Mouse (Mus musculus) limb, embryonic 15.5 days (tissue): ENCODE results near the gene Atp6v1b1. TPM values are rescaled to one million over a fixed set of nuclear protein-coding genes. Genes with fewer than 3 reads are reported as not detected.

Source experiments
- ATAC-seq: fragments of 200-750 bp; cut with Nextera tagmentation; 2 replicates; pipeline ENCODE4 v1.8.0; 2017; ENCODE audit warnings: low read depth, moderate TSS enrichment; ENCODE audit not compliant: insufficient number of reproducible peaks, low FRiP score, low TSS enrichment
- H3K27ac ChIP-seq: fragments of 300-500 bp; sonication (generic); 2 replicates; pipeline ENCODE4 v1.5.1; 2015; ENCODE audit warnings: moderate library complexity, mild to moderate bottlenecking, inconsistent platforms
- H3K27me3 ChIP-seq: fragments of 300-500 bp; sonication (generic); 2 replicates; pipeline ENCODE4 v1.6.1; 2015; ENCODE audit warnings: inconsistent platforms
- H3K36me3 ChIP-seq: fragments of 300-500 bp; sonication (generic); 2 replicates; pipeline ENCODE4 v1.6.1; 2015; ENCODE audit warnings: inconsistent platforms
- H3K4me1 ChIP-seq: fragments of 300-500 bp; sonication (generic); 2 replicates; pipeline ENCODE4 v1.6.1; 2015; ENCODE audit warnings: inconsistent platforms
- H3K4me2 ChIP-seq: fragments of 300-500 bp; sonication (generic); 2 replicates; pipeline ENCODE4 v1.6.1; 2015; ENCODE audit warnings: mild to moderate bottlenecking, inconsistent platforms
- H3K4me3 ChIP-seq: fragments of 300-500 bp; sonication (generic); 2 replicates; pipeline ENCODE4 v1.5.1; 2015; ENCODE audit warnings: mild to moderate bottlenecking, inconsistent platforms
- H3K9ac ChIP-seq: fragments of 300-500 bp; sonication (generic); 2 replicates; pipeline ENCODE4 v1.6.1; 2015; ENCODE audit warnings: inconsistent platforms
- H3K9me3 ChIP-seq: fragments of 300-500 bp; sonication (generic); 2 replicates; pipeline ENCODE4 v1.6.1; 2016; ENCODE audit warnings: inconsistent platforms
- whole genome bisulfite sequencing: fragments of 180-500 bp; shearing (Covaris S2); methylation state at CpG from one replicate; pipeline ENCODE4 v1.1.7; 2015; 5-methylcytosine and 5-hydroxymethylcytosine counted together
- polyA plus RNA-seq: library from polyadenylated mRNA; unstranded; fragments of >200 nt; fragmentation: Nextera tagmentation; extraction: Ambion mirVana; gene quantifications from 2 replicates; pipeline ENCODE4 v1.2.1, GENCODE M21; 2015

Atp6v1b1 gene
- polyA plus RNA-seq, 1 experiment from 2014 or later = not detected

GRCm38 (mm10) chr6:83756051-83756450, 13.3 kb downstream of the Atp6v1b1 start:
- H3K27me3 ChIP-seq = peaks cover 62% of the 10 kb centered on the region
- no peak for ATAC-seq
- no peaks in the 10 kb centered on the region for H3K9me3 ChIP-seq
- no peak overlapping the region for H3K9ac ChIP-seq
- 71% methylated on average over 9 of the region's 9 CpGs for WGBS
- H3K27ac ChIP-seq = no peak overlapping the region
- no peak overlapping the region for H3K4me2 ChIP-seq
- no peak overlapping the region for H3K4me3 ChIP-seq
- H3K36me3 ChIP-seq = no peaks in the 10 kb centered on the region
- H3K4me1 ChIP-seq = peaks cover 7% of the 10 kb centered on the region; the same call in 1 of the 2 replicates

- no peak for ATAC-seq
- H3K9ac ChIP-seq = 0 out of 2 replicates have a peak within 1 kb of the TSS, but pooled peaks have one; percentile 7
These were observed 19.6 kb downstream of the Atp6v1b1 start, which contains the start of gene Ankrd53 for GRCm38 (mm10) chr6:83762344-83762743. Ankrd53 (plus strand) TSS chr6:83762644.

GRCm38 (mm10) chr6:83762880-83763431, 20.2 kb downstream of the Atp6v1b1 start:
- Histone ChIP-seq H3K27ac (no peak overlapping the region), H3K4me3 (peak overlapping the region; percentile 30), H3K4me1 (peaks cover 14% of the 10 kb centered on the region), H3K36me3 (peaks cover 4% of the 10 kb centered on the region; the same call in 1 of the 2 replicates), H3K4me2 (peak overlapping the region; percentile 64), H3K9ac (0 out of 2 replicates have a peak overlapping the region, but pooled peaks have one; percentile 7), H3K27me3 (peaks cover 58% of the 10 kb centered on the region), H3K9me3 (no peaks in the 10 kb centered on the region)
- ATAC-seq = no peak
- 2% methylated on average over 35 of the region's 35 CpGs for WGBS

More at GRCm38 (mm10) chr6:83762344-83762743, 19.6 kb downstream of the Atp6v1b1 start, which contains the start of gene Ankrd53:
- peaks cover 4% of the 10 kb centered on the region; the same call in 1 of the 2 replicates for H3K36me3 ChIP-seq
- H3K9me3 ChIP-seq = no peaks in the 10 kb centered on the region
- peak within 1 kb of the TSS; percentile 30 for H3K4me3 ChIP-seq
- WGBS = 25% methylated on average over 6 of the region's 6 CpGs
- H3K27ac ChIP-seq = no peak within 1 kb of the TSS
- H3K4me1 ChIP-seq = peaks cover 15% of the 10 kb centered on the region
- H3K27me3 ChIP-seq = peaks cover 64% of the 10 kb centered on the region
- peak within 1 kb of the TSS; percentile 64 for H3K4me2 ChIP-seq

GRCm38 (mm10) chr6:83766982-83767381, 24.2 kb downstream of the Atp6v1b1 start:
- no peak for ATAC-seq
- Histone ChIP-seq H3K36me3 (peaks cover 43% of the 10 kb centered on the region), H3K4me1 (peaks cover 9% of the 10 kb centered on the region), H3K9me3 (no peaks in the 10 kb centered on the region), H3K27ac (no peak overlapping the region), H3K4me2 (no peak overlapping the region), H3K4me3 (no peak overlapping the region), H3K9ac (no peak overlapping the region), H3K27me3 (peaks cover 25% of the 10 kb centered on the region)
- 89% methylated on average over 3 of the region's 3 CpGs for WGBS

GRCm38 (mm10) chr6:83768485-83768884, 25.7 kb downstream of the Atp6v1b1 start:
- H3K9ac ChIP-seq = no peak overlapping the region
- H3K4me1 ChIP-seq = peaks cover 1% of the 10 kb centered on the region; the same call in 1 of the 2 replicates
- H3K27me3 ChIP-seq = peaks cover 10% of the 10 kb centered on the region
- peaks cover 52% of the 10 kb centered on the region for H3K36me3 ChIP-seq
- H3K27ac ChIP-seq = no peak overlapping the region
- no peak for ATAC-seq
- H3K4me2 ChIP-seq = no peak overlapping the region
- H3K4me3 ChIP-seq = no peak overlapping the region
- H3K9me3 ChIP-seq = no peaks in the 10 kb centered on the region
- 83% methylated on average over 5 of the region's 5 CpGs for WGBS

GRCm38 (mm10) chr6:83774126-83774525, 31.3 kb downstream of the Atp6v1b1 start:
- no peak for ATAC-seq
- Histone ChIP-seq H3K4me2 (peak overlapping the region; percentile 78), H3K4me3 (peak overlapping the region; percentile 93), H3K9ac (no peak overlapping the region), H3K27ac (no peak overlapping the region), H3K27me3 (no peaks in the 10 kb centered on the region), H3K9me3 (no peaks in the 10 kb centered on the region), H3K36me3 (peaks cover 38% of the 10 kb centered on the region), H3K4me1 (peaks cover 16% of the 10 kb centered on the region)
- WGBS = 49% methylated on average over 9 of the region's 9 CpGs

GRCm38 (mm10) chr6:83774781-83775563, 32.2 kb downstream of the Atp6v1b1 start:
- Histone ChIP-seq H3K27me3 (no peaks in the 10 kb centered on the region), H3K4me3 (peak overlapping the region; percentile 93), H3K36me3 (peaks cover 30% of the 10 kb centered on the region), H3K27ac (peak overlapping the region; percentile 89), H3K9me3 (no peaks in the 10 kb centered on the region), H3K9ac (peak overlapping the region; percentile 96), H3K4me1 (peaks cover 16% of the 10 kb centered on the region), H3K4me2 (peak overlapping the region; percentile 78)
- WGBS = 4% methylated on average over 14 of the region's 14 CpGs
- no peak for ATAC-seq

GRCm38 (mm10) chr6:83775638-83776293, 33.0 kb downstream of the Atp6v1b1 start, which contains the start of gene Tex261:
Tex261 (minus strand) TSS chr6:83775813.
- H3K4me3 ChIP-seq = peak within 1 kb of the TSS; percentile 93
- under 1% methylated on average over 43 of the region's 45 CpGs for WGBS
- H3K36me3 ChIP-seq = peaks cover 24% of the 10 kb centered on the region
- H3K9ac ChIP-seq = peak within 1 kb of the TSS; percentile 96
- H3K4me1 ChIP-seq = peaks cover 16% of the 10 kb centered on the region
- H3K9me3 ChIP-seq = no peaks in the 10 kb centered on the region
- H3K27me3 ChIP-seq = no peaks in the 10 kb centered on the region
- peak; percentile 93 for ATAC-seq
- peak within 1 kb of the TSS; percentile 78 for H3K4me2 ChIP-seq
- peak within 1 kb of the TSS; percentile 89 for H3K27ac ChIP-seq

- Histone ChIP-seq H3K4me3 (no peak overlapping the region), H3K9ac (no peak overlapping the region), H3K4me2 (no peak overlapping the region), H3K27ac (no peak overlapping the region), H3K9me3 (no peaks in the 10 kb centered on the region), H3K4me1 (peaks cover 16% of the 10 kb centered on the region), H3K36me3 (peaks cover 2% of the 10 kb centered on the region; the same call in 1 of the 2 replicates), H3K27me3 (no peaks in the 10 kb centered on the region)
- 76% methylated on average over 7 of the region's 7 CpGs for WGBS
- ATAC-seq = no peak
These were observed 35.5 kb downstream of the Atp6v1b1 start for GRCm38 (mm10) chr6:83778306-83778705.

GRCm38 (mm10) chr6:83779026-83779425, 36.2 kb downstream of the Atp6v1b1 start:
- H3K4me1 ChIP-seq = peaks cover 10% of the 10 kb centered on the region
- H3K9ac ChIP-seq = no peak overlapping the region
- WGBS = 7% methylated on average over 5 of the region's 5 CpGs
- H3K4me2 ChIP-seq = no peak overlapping the region
- no peaks in the 10 kb centered on the region for H3K27me3 ChIP-seq
- H3K27ac ChIP-seq = no peak overlapping the region
- no peak overlapping the region for H3K4me3 ChIP-seq
- no peaks in the 10 kb centered on the region for H3K36me3 ChIP-seq
- ATAC-seq = no peak
- no peaks in the 10 kb centered on the region for H3K9me3 ChIP-seq

GRCm38 (mm10) chr6:83786426-83786825, 43.6 kb downstream of the Atp6v1b1 start:
- 67% methylated on average over 3 of the region's 3 CpGs for WGBS
- no peaks in the 10 kb centered on the region for H3K9me3 ChIP-seq
- H3K4me2 ChIP-seq = no peak overlapping the region
- no peak overlapping the region for H3K9ac ChIP-seq
- H3K4me3 ChIP-seq = no peak overlapping the region
- no peaks in the 10 kb centered on the region for H3K4me1 ChIP-seq
- H3K27me3 ChIP-seq = no peaks in the 10 kb centered on the region
- ATAC-seq = no peak
- no peaks in the 10 kb centered on the region for H3K36me3 ChIP-seq
- H3K27ac ChIP-seq = no peak overlapping the region
